Comparison of ENCODE assay signal across 13 mouse cellular contexts in the genomic region with DNA sequence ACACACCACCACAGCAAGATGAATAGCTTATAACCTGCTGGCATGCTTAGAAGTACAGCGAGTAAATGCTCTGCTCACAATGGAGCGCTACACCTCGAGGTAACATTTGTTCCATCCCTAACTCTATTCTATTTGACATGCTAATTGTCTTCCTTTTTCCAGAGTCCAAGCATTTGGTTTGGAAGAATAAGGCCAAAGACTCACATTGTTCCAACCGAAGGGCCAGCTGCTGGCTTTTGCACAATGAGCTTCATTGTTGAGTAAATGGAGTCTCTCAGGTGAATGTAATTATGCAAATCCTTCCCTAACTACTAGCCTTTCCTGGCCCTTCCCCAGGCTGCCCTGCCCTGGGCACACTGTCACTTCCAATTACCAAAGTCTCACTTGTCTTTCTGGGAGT. TPM values are rescaled to one million over a fixed set of nuclear protein-coding genes. Genes with fewer than 3 reads are reported as not detected.
DNase-seq lines count a peak whose midpoint lies in the region; ATAC-seq lines count a peak whose summit lies in the region.
"Had no signal": no experiment of that assay in that cellular context is flagged by ENCODE, and none has a peak within 500 bp of the region (broad histone marks: within the 10 kb centered on the region; RNA-seq: fewer than 3 reads in every experiment).

No protein-coding gene starts in this region.

- no peak overlapping the region for H3K4me3 ChIP-seq in forebrain, embryonic 12.5 days (replicated peaks)
- H3K4me3 ChIP-seq in forebrain, embryonic 16.5 days (replicated peaks; ENCODE audit: low read length): no peak overlapping the region
- no peak overlapping the region for H3K4me3 ChIP-seq in midbrain, embryonic 14.5 days (replicated peaks; ENCODE audit: low read depth, low read length)
- H3K4me3 ChIP-seq: limb, embryonic 10.5 days; stomach, embryonic 15.5 days had no signal

- peaks cover 3% of the 10 kb centered on the region; the same call in 1 of the 2 replicates for H3K9me3 ChIP-seq in forebrain, embryonic 12.5 days
- no peaks in the 10 kb centered on the region for H3K9me3 ChIP-seq in forebrain, embryonic 16.5 days (ENCODE audit: control insufficient read depth, low read length)
- H3K9me3 ChIP-seq in midbrain, embryonic 14.5 days (ENCODE audit: control insufficient read depth, low read length): no peaks in the 10 kb centered on the region
- H3K9me3 ChIP-seq: limb, embryonic 10.5 days; stomach, embryonic 15.5 days had no signal

- ATAC-seq in forebrain, embryonic 12.5 days (ENCODE audit: low FRiP score): peak; percentile 23; the same call in 1 of the 2 replicates
- ATAC-seq in forebrain, embryonic 16.5 days: no peak
- peak; percentile 27; the same call in 1 of the 2 replicates for ATAC-seq in midbrain, embryonic 14.5 days (ENCODE audit: low FRiP score, low TSS enrichment)
- ATAC-seq in CD4-positive, CD25-positive, alpha-beta regulatory T cell, adult 4 months: no peak

- H3K4me1 ChIP-seq in forebrain, embryonic 12.5 days: peaks cover 23% of the 10 kb centered on the region
- peaks cover 8% of the 10 kb centered on the region; the same call in 1 of the 2 replicates for H3K4me1 ChIP-seq in forebrain, embryonic 16.5 days (replicated peaks; ENCODE audit: control insufficient read depth, insufficient read depth, low read length)
- H3K4me1 ChIP-seq in midbrain, embryonic 14.5 days (ENCODE audit: control insufficient read depth, insufficient read depth, low read length): 0 out of 2 replicates have a peak, but pooled peaks cover 2% of the 10 kb centered on the region
- H3K4me1 ChIP-seq: stomach, embryonic 15.5 days had no signal

- no peak overlapping the region for H3K9ac ChIP-seq in forebrain, embryonic 12.5 days
- no peak overlapping the region for H3K9ac ChIP-seq in forebrain, embryonic 16.5 days (replicated peaks; ENCODE audit: low read depth, low read length)
- no peak overlapping the region for H3K9ac ChIP-seq in midbrain, embryonic 14.5 days (replicated peaks; ENCODE audit: low read length)
- H3K9ac ChIP-seq: stomach, embryonic 15.5 days had no signal

- peak; percentile 99 for DNase-seq in R1 (ENCODE audit: low read depth, low spot score)
- peak; percentile 40 for DNase-seq in fat pad, adult 2 months (ENCODE audit: extremely low read depth, low read depth, low spot score)
- no peak for DNase-seq in midbrain, embryonic 14.5 days
- DNase-seq in heart, adult 9 months (ENCODE audit: low spot score in 2 of 2): no peak
- no peak for DNase-seq in frontal cortex, postnatal 36 days (ENCODE audit: low spot score in 2 of 2)
- DNase-seq: adrenal gland, postnatal 10 days; heart, postnatal 10 days; right cerebral cortex, postnatal 25 days had no signal

- H3K27me3 ChIP-seq in forebrain, embryonic 12.5 days: peaks cover 31% of the 10 kb centered on the region
- H3K27me3 ChIP-seq in forebrain, embryonic 16.5 days (replicated peaks; ENCODE audit: control insufficient read depth, insufficient read depth, low read length): 0 out of 2 replicates have a peak, but pooled peaks cover 4% of the 10 kb centered on the region
- no peaks in the 10 kb centered on the region for H3K27me3 ChIP-seq in midbrain, embryonic 14.5 days (ENCODE audit: control insufficient read depth, insufficient read depth, low read length)
- H3K27me3 ChIP-seq: stomach, embryonic 15.5 days had no signal

- 4% methylated on average over 4 of the region's 4 CpGs for WGBS in forebrain, embryonic 12.5 days
- WGBS in forebrain, embryonic 16.5 days: 7% methylated on average over 4 of the region's 4 CpGs
- WGBS in midbrain, embryonic 14.5 days: 4% methylated on average over 4 of the region's 4 CpGs

- H3K36me3 ChIP-seq in forebrain, embryonic 12.5 days (replicated peaks): no peaks in the 10 kb centered on the region
- no peaks in the 10 kb centered on the region for H3K36me3 ChIP-seq in forebrain, embryonic 16.5 days (ENCODE audit: control insufficient read depth, insufficient read depth)
- no peaks in the 10 kb centered on the region for H3K36me3 ChIP-seq in midbrain, embryonic 14.5 days (ENCODE audit: control insufficient read depth, insufficient read depth, low read length)
- H3K36me3 ChIP-seq: limb, embryonic 10.5 days; stomach, embryonic 15.5 days had no signal

- H3K27ac ChIP-seq in forebrain, embryonic 12.5 days: no peak overlapping the region
- no peak overlapping the region for H3K27ac ChIP-seq in forebrain, embryonic 16.5 days (ENCODE audit: low read length)
- no peak overlapping the region for H3K27ac ChIP-seq in midbrain, embryonic 14.5 days (replicated peaks; ENCODE audit: low read depth, low read length)
- H3K27ac ChIP-seq: limb, embryonic 10.5 days; stomach, embryonic 15.5 days had no signal

- no peak overlapping the region for H3K4me2 ChIP-seq in forebrain, embryonic 12.5 days
- H3K4me2 ChIP-seq in forebrain, embryonic 16.5 days (ENCODE audit: low read length): no peak overlapping the region
- H3K4me2 ChIP-seq in midbrain, embryonic 14.5 days (ENCODE audit: low read length): no peak overlapping the region
- H3K4me2 ChIP-seq: stomach, embryonic 15.5 days had no signal

RNA-seq across cellular contexts. Expression of a gene that starts 58.8 kb away (rescaled TPM):
- polyA plus RNA-seq in forebrain, embryonic 12.5 days (2016; fragmentation: Nextera tagmentation; extraction: Ambion mirVana): 8.1 and 8.3 TPM in 2 replicates
- 3.0 and 3.6 TPM in 2 replicates for polyA plus RNA-seq in forebrain, embryonic 16.5 days (2015; fragmentation: Nextera tagmentation; extraction: Ambion mirVana)
- polyA plus RNA-seq in midbrain, embryonic 14.5 days (2014; fragmentation: Nextera tagmentation; extraction: Ambion mirVana): 3.4 and 3.5 TPM in 2 replicates
- polyA plus RNA-seq in CD4-positive, CD25-positive, alpha-beta regulatory T cell, adult 4 months (2017; shearing (Covaris generic)): 1 to 10 TPM; 6.6 to 7.6 TPM

Comparison
In these comparisons a context has a peak if more than half of its experiments do, and no peak if none do; other contexts are left out.
1. ATAC-seq: peak in forebrain, embryonic 12.5 days (single experiment) and midbrain, embryonic 14.5 days (single experiment); none in forebrain, embryonic 16.5 days (single experiment) and CD4-positive, CD25-positive, alpha-beta regulatory T cell, adult 4 months (single experiment).
2. DNase-seq: peak in R1 (single experiment) and fat pad, adult 2 months (single experiment); none in midbrain, embryonic 14.5 days (single experiment), heart, adult 9 months (0 of 2) and frontal cortex, postnatal 36 days (0 of 2).